Mouse (Mus musculus): Measurements from ENCODE around the gene Fan1. TPM values are rescaled to one million over a fixed set of nuclear protein-coding genes. Genes with fewer than 3 reads are reported as not detected.

Fan1 gene
- polyA plus RNA-seq, 1 experiment from 2014 or later, result 8.1 TPM

GRCm38 (mm10) chr7:64321125-64321524 lies 52.8 kb downstream of the Fan1 start:
- WGBS, result 86% methylated on average over 5 of the region's 5 CpGs
- H3K9me3 ChIP-seq (replicated peaks), result no peaks in the 10 kb centered on the region
- no peaks in the 10 kb centered on the region for H3K27me3 ChIP-seq (ENCODE audit: low read depth, poor library complexity, severe bottlenecking)
- H3K27ac ChIP-seq (replicated peaks), result no peak overlapping the region
- DNase-seq (ENCODE audit: low spot score), result no peak
- peaks cover 75% of the 10 kb centered on the region for H3K36me3 ChIP-seq
- H3K4me1 ChIP-seq, result no peaks in the 10 kb centered on the region
- no peak overlapping the region for H3K4me3 ChIP-seq

DNA sequence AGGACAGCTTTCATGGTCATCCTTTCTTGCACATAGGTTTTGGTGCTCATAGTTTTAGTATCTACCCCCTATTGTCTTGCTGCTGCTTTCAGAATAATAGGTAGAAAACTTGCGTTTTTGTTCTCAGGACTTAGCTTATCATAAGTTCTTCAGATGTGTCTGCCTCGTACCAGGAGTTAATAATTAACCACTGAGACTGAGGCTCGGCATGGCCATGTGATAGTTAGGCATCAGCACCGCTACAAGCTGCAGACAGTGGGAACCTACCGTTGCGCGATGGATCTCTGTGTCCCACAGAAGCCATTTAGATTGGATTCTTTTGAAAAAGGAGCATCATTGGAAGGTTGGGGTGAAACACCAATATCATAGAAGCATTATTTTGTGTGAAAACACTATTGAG lies 61.1 kb downstream of the Fan1 start:
- Histone ChIP-seq H3K4me3 (no peak overlapping the region), H3K4me1 (no peaks in the 10 kb centered on the region), H3K9me3 (replicated peaks) (no peaks in the 10 kb centered on the region), H3K27me3 (ENCODE audit: low read depth, poor library complexity, severe bottlenecking) (no peaks in the 10 kb centered on the region), H3K36me3 (peaks cover 62% of the 10 kb centered on the region), H3K27ac (replicated peaks) (no peak overlapping the region)
- 95% methylated on average over 7 of the region's 7 CpGs for WGBS
- DNase-seq (ENCODE audit: low spot score), result no peak

DNA sequence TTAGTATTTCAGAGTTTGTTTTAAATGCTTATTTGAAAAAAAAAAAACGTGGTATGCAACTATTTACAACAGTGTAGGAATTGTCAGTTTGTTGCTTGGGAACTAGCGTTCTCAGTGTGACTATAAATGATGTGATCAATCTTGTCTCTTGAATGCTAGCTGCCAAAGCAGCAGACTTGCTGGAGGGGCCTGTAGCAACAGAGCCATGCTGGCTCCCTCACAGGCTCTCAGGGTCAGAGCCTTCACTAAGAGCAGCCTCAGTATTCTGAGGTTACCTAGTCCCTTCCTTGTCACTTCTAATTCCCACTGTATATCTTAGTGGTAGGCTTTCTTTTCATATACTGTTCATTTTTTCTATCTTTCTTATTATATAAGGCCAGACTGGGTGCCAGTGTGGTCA lies 63.1 kb downstream of the Fan1 start:
- Histone ChIP-seq H3K9me3 (replicated peaks) (no peaks in the 10 kb centered on the region), H3K4me3 (no peak overlapping the region), H3K36me3 (peaks cover 41% of the 10 kb centered on the region), H3K4me1 (no peaks in the 10 kb centered on the region), H3K27me3 (ENCODE audit: low read depth, poor library complexity, severe bottlenecking) (no peaks in the 10 kb centered on the region), H3K27ac (replicated peaks) (no peak overlapping the region)
- DNase-seq (ENCODE audit: low spot score), result no peak
- WGBS, result 85% methylated on average over 2 of the region's 2 CpGs

DNA sequence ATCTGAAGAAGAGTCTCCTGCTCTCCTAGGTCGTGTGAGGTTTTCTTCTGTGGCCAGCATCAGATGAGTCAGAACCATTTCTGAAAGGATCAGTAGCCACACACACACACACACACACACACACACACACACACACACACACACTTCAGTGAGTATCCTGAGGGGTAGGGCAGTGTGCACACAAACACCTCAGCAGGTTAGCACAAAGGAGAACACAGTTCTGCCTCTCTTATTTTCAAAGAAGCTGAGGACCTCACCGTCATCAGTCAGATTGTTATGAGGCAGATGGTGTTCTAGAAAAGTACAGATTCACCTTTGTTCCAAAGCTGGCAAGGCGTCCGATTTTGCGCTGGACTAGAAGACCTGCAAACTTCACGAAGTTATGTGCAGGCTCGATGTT lies 63.7 kb downstream of the Fan1 start:
- H3K9me3 ChIP-seq (replicated peaks), result no peaks in the 10 kb centered on the region
- peaks cover 38% of the 10 kb centered on the region for H3K36me3 ChIP-seq
- 93% methylated on average over 7 of the region's 7 CpGs for WGBS
- H3K27me3 ChIP-seq (ENCODE audit: low read depth, poor library complexity, severe bottlenecking), result no peaks in the 10 kb centered on the region
- DNase-seq (ENCODE audit: low spot score), result no peak
- no peak overlapping the region for H3K4me3 ChIP-seq
- no peaks in the 10 kb centered on the region for H3K4me1 ChIP-seq
- H3K27ac ChIP-seq (replicated peaks), result no peak overlapping the region

Other genes with a start within 250 kb of the Fan1 start
- gene Trpm1, start 220.3 kb downstream of the Fan1 start, polyA plus RNA-seq (2016; fragmentation: Nextera tagmentation; extraction: Ambion mirVana), result 0.41 and 6.1 TPM in 2 replicates
- gene Mtmr10, start 86.4 kb downstream of the Fan1 start, polyA plus RNA-seq (2016; fragmentation: Nextera tagmentation; extraction: Ambion mirVana), result 12.5 and 15.3 TPM in 2 replicates
- 46.8 and 53.0 TPM in 2 replicates for gene Mphosph10, start 18.2 kb upstream of the Fan1 start, polyA plus RNA-seq (2016; fragmentation: Nextera tagmentation; extraction: Ambion mirVana)
- 37.6 and 41.2 TPM in 2 replicates for gene Mcee, start 18.5 kb upstream of the Fan1 start, polyA plus RNA-seq (2016; fragmentation: Nextera tagmentation; extraction: Ambion mirVana)
- 50.1 and 68.0 TPM in 2 replicates for gene Apba2, start 127.6 kb upstream of the Fan1 start, polyA plus RNA-seq (2016; fragmentation: Nextera tagmentation; extraction: Ambion mirVana)

All from midbrain, embryonic 10.5 days (tissue).